Mouse (Mus musculus): ENCODE measurements around the gene Kri1.

- TF ChIP-seq CTCF (IDR thresholded peaks at IDR 0.05; ENCODE audit: extremely low read depth, insufficient read length, insufficient replicate concordance, low read depth, low read length) (no peak), POLR2A (IDR thresholded peaks at IDR 0.05; ENCODE audit: low read depth, low read length) (no peak)
These were observed 41.3 kb upstream of the Kri1 start for GRCm38 (mm10) chr9:21329041-21329440.

All from small intestine, adult 2 months (tissue).